In the genomic region with DNA sequence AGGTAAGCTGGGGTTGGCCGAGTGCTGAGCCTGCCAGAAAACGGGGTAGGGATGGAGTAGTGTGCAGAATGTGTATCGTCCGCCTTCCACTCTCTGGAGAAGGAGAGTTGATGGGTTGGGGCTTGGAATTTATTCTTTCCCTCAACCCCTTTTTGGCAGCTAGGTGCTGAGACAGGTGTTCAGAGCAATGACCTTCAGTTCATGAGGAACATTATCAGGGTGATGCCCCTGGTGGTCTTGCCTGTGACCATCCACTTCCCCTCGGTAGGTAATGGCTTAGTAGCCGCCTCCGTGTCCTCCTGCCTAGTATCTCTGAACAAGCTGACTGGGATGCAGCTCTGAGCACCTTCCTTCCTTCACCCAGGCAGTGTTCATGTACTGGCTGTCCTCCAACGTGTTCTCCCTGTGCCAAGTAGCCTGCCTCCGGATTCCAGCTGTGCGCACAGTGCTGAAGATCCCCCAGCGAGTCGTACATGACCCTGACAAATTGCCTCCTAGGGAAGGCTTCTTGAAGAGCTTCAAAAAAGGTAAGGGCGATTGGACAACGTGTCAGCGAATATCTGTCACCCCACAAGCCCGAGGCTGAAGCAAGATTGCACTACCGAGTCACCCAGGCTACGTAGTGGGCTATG, we compare ENCODE assay signal across 16 mouse cellular contexts. TPM values are rescaled to one million over a fixed set of nuclear protein-coding genes. Genes with fewer than 3 reads are reported as not detected.
A peak's percentile ranks its signal among the peaks of the same experiment; 100 is the strongest.
DNase-seq lines count a peak whose midpoint lies in the region; ATAC-seq and TF ChIP-seq lines count a peak whose summit lies in the region.
"Had no signal": no experiment of that assay in that cellular context is flagged by ENCODE, and none has a peak within 500 bp of the region (broad histone marks: within the 10 kb centered on the region; RNA-seq: fewer than 3 reads in every experiment).

No protein-coding gene starts in this region.

- ATAC-seq in frontal cortex, adult (ENCODE audit: low TSS enrichment): no peak
- ATAC-seq in kidney, embryonic 16.5 days (ENCODE audit: low FRiP score, low TSS enrichment): no peak
- ATAC-seq: hindbrain, postnatal 0 days; midbrain, embryonic 13.5 days had no signal

- peaks cover 3% of the 10 kb centered on the region; the same call in 1 of the 2 replicates for H3K9me3 ChIP-seq in kidney, embryonic 16.5 days (ENCODE audit: low read length)
- H3K9me3 ChIP-seq: heart, embryonic 15.5 days; midbrain, embryonic 13.5 days had no signal

- H3K4me1 ChIP-seq in kidney, embryonic 16.5 days (ENCODE audit: insufficient read depth, low read length): peaks cover 5% of the 10 kb centered on the region
- H3K4me1 ChIP-seq in testis, adult 2 months (ENCODE audit: control insufficient read depth, insufficient read depth, low read length): no peaks in the 10 kb centered on the region
- H3K4me1 ChIP-seq: limb, embryonic 12.5 days had no signal

- TF ChIP-seq POLR2A in testis, adult 2 months (IDR thresholded peaks at IDR 0.05; ENCODE audit: control insufficient read depth, low read depth, low read length): 0 out of 2 replicates have a peak, but pooled peaks have one; percentile 13

- no peak for TF ChIP-seq CTCF in testis, adult 2 months (IDR thresholded peaks at IDR 0.05; ENCODE audit: control insufficient read depth, insufficient read depth, insufficient replicate concordance, low read depth, low read length)

- peak; percentile 19 to 26 for DNase-seq in frontal cortex, postnatal 36 days (ENCODE audit: low spot score in 2 of 2)
- peak; percentile 52 for DNase-seq in kidney, adult 18-20 months
- peak; percentile 33 for DNase-seq in right cerebral cortex, adult 18-20 months
- no peak for DNase-seq in right cerebral cortex, postnatal 10 days (ENCODE audit: low spot score in 2 of 2)
- DNase-seq in spleen, adult 18-20 months: no peak
- DNase-seq: cerebellum, adult 11 months; lung, postnatal 36 days; thymus, adult 2 months had no signal

- H3K4me3 ChIP-seq in kidney, embryonic 16.5 days (ENCODE audit: low read length): no peak overlapping the region
- no peak overlapping the region for H3K4me3 ChIP-seq in testis, adult 2 months (ENCODE audit: control insufficient read depth, low read depth, low read length)
- H3K4me3 ChIP-seq: forebrain, embryonic 12.5 days; heart, embryonic 15.5 days; limb, embryonic 12.5 days; midbrain, embryonic 13.5 days had no signal

- no peak overlapping the region for H3K27ac ChIP-seq in kidney, embryonic 16.5 days (ENCODE audit: low read length)
- H3K27ac ChIP-seq in testis, adult 2 months (ENCODE audit: control insufficient read depth, insufficient read depth, low read depth, low read length): no peak overlapping the region
- H3K27ac ChIP-seq: forebrain, embryonic 12.5 days; heart, embryonic 15.5 days; hindbrain, postnatal 0 days; limb, embryonic 12.5 days; midbrain, embryonic 13.5 days had no signal

- no peak overlapping the region for H3K9ac ChIP-seq in kidney, embryonic 16.5 days (replicated peaks; ENCODE audit: low read length)
- H3K9ac ChIP-seq: forebrain, embryonic 12.5 days; heart, embryonic 15.5 days; limb, embryonic 12.5 days; midbrain, embryonic 13.5 days had no signal

- WGBS in kidney, embryonic 16.5 days: 86% methylated on average over 18 of the region's 18 CpGs

- H3K4me2 ChIP-seq in kidney, embryonic 16.5 days (replicated peaks; ENCODE audit: low read depth, low read length): no peak overlapping the region
- H3K4me2 ChIP-seq: forebrain, embryonic 12.5 days; heart, embryonic 15.5 days; limb, embryonic 12.5 days; midbrain, embryonic 13.5 days had no signal

- no peaks in the 10 kb centered on the region for H3K27me3 ChIP-seq in kidney, embryonic 16.5 days (ENCODE audit: insufficient read depth, low read length)
- no peaks in the 10 kb centered on the region for H3K27me3 ChIP-seq in testis, adult 2 months (ENCODE audit: control insufficient read depth, insufficient read depth, low read length)
- H3K27me3 ChIP-seq: forebrain, embryonic 12.5 days; heart, embryonic 15.5 days; limb, embryonic 12.5 days; midbrain, embryonic 13.5 days had no signal

- peaks cover 70% of the 10 kb centered on the region for H3K36me3 ChIP-seq in kidney, embryonic 16.5 days (ENCODE audit: insufficient read depth, low read length)
- no peaks in the 10 kb centered on the region for H3K36me3 ChIP-seq in testis, adult 2 months (ENCODE audit: control insufficient read depth, insufficient read depth, low read length)

RNA-seq across cellular contexts. Expression of gene Oxa1l, which starts 6.9 kb away (rescaled TPM):
- 60.2 and 63.7 TPM in 2 replicates for polyA plus RNA-seq in kidney, embryonic 16.5 days (2015; fragmentation: Nextera tagmentation; extraction: Ambion mirVana)
- polyA plus RNA-seq in testis, adult 2 months (2012; rRNA removed): 28.0 and 28.6 TPM in 2 replicates

RNA-seq across cellular contexts. Expression of gene Slc7a7, which starts 50.0 kb away (rescaled TPM):
- polyA plus RNA-seq in kidney, embryonic 16.5 days (2015; fragmentation: Nextera tagmentation; extraction: Ambion mirVana): 15.7 and 15.8 TPM in 2 replicates
- polyA plus RNA-seq in testis, adult 2 months (2012; rRNA removed): 17.7 and 19.5 TPM in 2 replicates

RNA-seq across cellular contexts. Expression of gene Mrpl52, which starts 59.2 kb away (rescaled TPM):
- polyA plus RNA-seq in kidney, embryonic 16.5 days (2015; fragmentation: Nextera tagmentation; extraction: Ambion mirVana): 202 and 227 TPM in 2 replicates
- polyA plus RNA-seq in testis, adult 2 months (2012; rRNA removed): 85.4 and 140 TPM in 2 replicates

Comparison
In these comparisons a context has a peak if more than half of its experiments do, and no peak if none do; other contexts are left out.
1. DNase-seq: peak in frontal cortex, postnatal 36 days (2 of 2), kidney, adult 18-20 months (single experiment) and right cerebral cortex, adult 18-20 months (single experiment); none in right cerebral cortex, postnatal 10 days (0 of 2) and spleen, adult 18-20 months (0 of 2).